Mouse (Mus musculus) retina, embryonic 14.5 days (tissue): Measurements from ENCODE around the gene Sik1.

Source experiments
- DNase-seq: peaks from one replicate; pipeline ENCODE4 v3.0.0-alpha.2; 2015; ENCODE audit warnings: low spot score

Gene Sik1

GRCm38 (mm10) chr17:31854770-31855596 lies 621 bp downstream of the Sik1 start:
- DNase-seq = peak; percentile 55

- no peak for DNase-seq
Observed at GRCm38 (mm10) chr17:31853448-31854188, 2.0 kb downstream of the Sik1 start.

- no peak for DNase-seq
Observed at GRCm38 (mm10) chr17:31852782-31853447, 2.7 kb downstream of the Sik1 start.

GRCm38 (mm10) chr17:31851816-31852476 lies 3.7 kb downstream of the Sik1 start:
- DNase-seq = no peak

GRCm38 (mm10) chr17:31850457-31850980 lies 5.1 kb downstream of the Sik1 start:
- DNase-seq = no peak

GRCm38 (mm10) chr17:31846970-31847369 lies 8.6 kb downstream of the Sik1 start:
- DNase-seq = no peak

- no peak for DNase-seq
Observed at GRCm38 (mm10) chr17:31846352-31846751, 9.3 kb downstream of the Sik1 start.

GRCm38 (mm10) chr17:31843891-31844290 lies 11.7 kb downstream of the Sik1 start:
- DNase-seq = no peak

GRCm38 (mm10) chr17:31842930-31843822 lies 12.4 kb downstream of the Sik1 start:
- no peak for DNase-seq

GRCm38 (mm10) chr17:31841842-31842611 lies 13.6 kb downstream of the Sik1 start:
- DNase-seq = no peak

- no peak for DNase-seq
Observed at GRCm38 (mm10) chr17:31841453-31841841, 14.2 kb downstream of the Sik1 start.

GRCm38 (mm10) chr17:31840423-31841003 lies 15.1 kb downstream of the Sik1 start:
- DNase-seq = no peak

GRCm38 (mm10) chr17:31836772-31837171 lies 18.8 kb downstream of the Sik1 start:
- DNase-seq = no peak

- no peak for DNase-seq
Observed at GRCm38 (mm10) chr17:31836264-31836607, 19.4 kb downstream of the Sik1 start.

- no peak for DNase-seq
Observed at GRCm38 (mm10) chr17:31835528-31836263, 19.9 kb downstream of the Sik1 start.

GRCm38 (mm10) chr17:31834320-31835065 lies 21.1 kb downstream of the Sik1 start:
- no peak for DNase-seq

GRCm38 (mm10) chr17:31833752-31834151 lies 21.9 kb downstream of the Sik1 start:
- DNase-seq = no peak

GRCm38 (mm10) chr17:31832577-31832964 lies 23.0 kb downstream of the Sik1 start:
- DNase-seq = no peak
